Mouse (Mus musculus): ENCODE results near the gene Tmem151b. TPM values are rescaled to one million over a fixed set of nuclear protein-coding genes. Genes with fewer than 3 reads are reported as not detected.
A peak's percentile ranks its signal among the peaks of the same experiment; 100 is the strongest.

Gene Tmem151b
- polyA plus RNA-seq, 1 experiment from 2014 or later, result 8.3 TPM

DNA sequence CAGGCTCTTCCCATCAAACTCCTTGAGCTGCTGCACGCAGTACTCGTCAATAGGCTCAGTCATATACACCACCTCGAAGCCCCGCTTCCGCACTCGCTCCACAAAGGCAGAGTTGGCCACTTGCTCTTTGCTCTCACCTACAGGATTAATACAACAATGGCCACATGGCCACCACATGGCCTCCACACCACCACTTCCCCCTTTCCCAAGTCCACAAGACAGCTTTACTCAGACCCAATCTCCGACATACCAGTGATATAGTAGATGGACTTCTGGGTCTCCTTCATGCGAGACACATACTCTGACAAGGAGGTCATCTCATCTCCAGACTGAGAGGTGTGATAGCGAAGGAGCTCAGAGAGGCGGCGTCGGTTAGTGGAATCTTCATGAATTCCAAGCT is 19.5 kb upstream of the Tmem151b start:
- Histone ChIP-seq H3K27ac (replicated peaks) (no peak overlapping the region), H3K4me1 (peaks cover 58% of the 10 kb centered on the region), H3K36me3 (replicated peaks) (peaks cover 71% of the 10 kb centered on the region), H3K27me3 (replicated peaks; ENCODE audit: low read depth, poor library complexity, severe bottlenecking) (no peaks in the 10 kb centered on the region), H3K9me3 (no peaks in the 10 kb centered on the region), H3K4me3 (no peak overlapping the region)
- DNase-seq (ENCODE audit: low spot score), result peak; percentile 10
- 89% methylated on average over 12 of the region's 12 CpGs for WGBS

DNA sequence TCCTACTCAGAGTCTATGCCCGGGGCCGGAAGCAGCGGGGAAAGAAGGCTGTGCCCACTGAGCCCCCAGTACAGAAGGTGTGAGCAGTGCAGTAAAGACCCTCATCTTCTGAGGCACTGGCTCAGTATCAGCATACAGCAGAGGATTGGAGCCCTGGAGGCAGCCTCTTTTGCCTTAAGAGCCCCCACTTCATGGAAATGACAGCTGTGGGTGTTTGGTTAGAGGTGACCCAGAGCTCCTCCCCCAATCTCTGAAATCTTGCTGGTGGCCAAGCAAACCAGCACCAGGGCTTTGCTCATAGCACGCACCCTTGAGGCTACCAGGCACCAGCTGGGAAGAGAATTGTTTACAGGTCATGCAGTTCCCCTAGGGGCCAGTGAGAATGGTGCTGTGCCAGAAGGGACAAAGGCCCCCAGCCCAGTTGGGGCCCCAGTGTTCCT is 17.7 kb upstream of the Tmem151b start:
- H3K27ac ChIP-seq (replicated peaks), result no peak overlapping the region
- peaks cover 60% of the 10 kb centered on the region for H3K4me1 ChIP-seq
- H3K4me3 ChIP-seq, result peak overlapping the region; percentile 30
- peaks cover 71% of the 10 kb centered on the region for H3K36me3 ChIP-seq (replicated peaks)
- 32% methylated on average over 4 of the region's 4 CpGs for WGBS
- no peak for DNase-seq (ENCODE audit: low spot score)
- H3K9me3 ChIP-seq, result no peaks in the 10 kb centered on the region
- no peaks in the 10 kb centered on the region for H3K27me3 ChIP-seq (replicated peaks; ENCODE audit: low read depth, poor library complexity, severe bottlenecking)

DNA sequence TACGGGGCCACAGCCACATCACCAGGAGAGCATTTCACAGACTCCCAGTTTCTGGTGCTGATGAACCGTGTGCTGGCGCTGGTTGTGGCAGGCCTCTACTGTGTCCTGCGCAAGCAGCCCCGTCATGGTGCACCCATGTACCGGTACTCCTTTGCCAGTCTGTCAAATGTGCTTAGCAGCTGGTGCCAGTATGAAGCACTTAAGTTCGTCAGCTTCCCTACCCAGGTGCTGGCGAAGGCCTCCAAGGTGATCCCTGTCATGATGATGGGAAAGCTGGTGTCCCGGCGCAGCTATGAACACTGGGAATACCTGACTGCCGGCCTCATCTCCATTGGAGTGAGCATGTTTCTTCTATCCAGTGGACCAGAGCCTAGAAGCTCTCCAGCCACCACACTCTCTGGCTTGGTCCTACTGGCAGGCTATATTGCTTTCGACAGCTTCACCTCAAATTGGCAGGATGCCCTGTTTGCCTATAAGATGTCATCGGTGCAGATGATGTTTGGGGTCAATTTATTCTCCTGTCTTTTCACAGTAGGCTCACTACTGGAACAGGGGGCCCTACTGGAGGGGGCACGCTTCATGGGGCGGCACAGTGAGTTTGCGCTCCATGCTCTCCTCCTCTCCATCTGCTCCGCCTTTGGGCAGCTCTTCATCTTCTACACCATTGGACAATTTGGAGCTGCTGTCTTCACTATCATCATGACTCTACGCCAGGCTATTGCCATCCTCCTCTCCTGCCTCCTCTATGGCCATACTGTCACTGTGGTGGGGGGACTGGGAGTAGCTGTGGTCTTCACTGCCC is 17.1 kb upstream of the Tmem151b start:
- no peak overlapping the region for H3K27ac ChIP-seq (replicated peaks)
- H3K4me3 ChIP-seq, result peak overlapping the region; percentile 30
- H3K4me1 ChIP-seq, result peaks cover 56% of the 10 kb centered on the region
- no peaks in the 10 kb centered on the region for H3K9me3 ChIP-seq
- peak; percentile 44 for DNase-seq (ENCODE audit: low spot score)
- peaks cover 65% of the 10 kb centered on the region for H3K36me3 ChIP-seq (replicated peaks)
- 76% methylated on average over 18 of the region's 18 CpGs for WGBS
- H3K27me3 ChIP-seq (replicated peaks; ENCODE audit: low read depth, poor library complexity, severe bottlenecking), result no peaks in the 10 kb centered on the region

DNA sequence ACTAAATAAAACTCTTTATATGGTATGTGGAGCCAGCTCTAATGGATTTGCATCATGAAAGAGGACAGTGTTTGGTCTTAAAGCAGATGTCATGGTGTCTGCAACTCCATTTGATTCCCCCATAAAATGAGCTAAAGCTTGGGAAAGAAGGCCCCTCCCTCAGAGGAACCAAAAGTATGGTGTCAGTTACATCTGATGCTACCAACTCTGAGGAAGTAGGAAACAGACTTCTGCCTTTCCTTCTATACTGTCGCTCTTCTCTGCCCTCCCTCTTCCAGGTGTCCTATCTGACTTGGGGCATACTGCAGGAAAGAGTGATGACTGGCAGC is 16.5 kb upstream of the Tmem151b start:
- DNase-seq (ENCODE audit: low spot score), result no peak
- Histone ChIP-seq H3K4me3 (peak overlapping the region; percentile 6; the same call in 1 of the 2 replicates), H3K27me3 (replicated peaks; ENCODE audit: low read depth, poor library complexity, severe bottlenecking) (no peaks in the 10 kb centered on the region), H3K4me1 (peaks cover 51% of the 10 kb centered on the region), H3K27ac (replicated peaks) (no peak overlapping the region), H3K36me3 (replicated peaks) (peaks cover 59% of the 10 kb centered on the region), H3K9me3 (no peaks in the 10 kb centered on the region)
- WGBS, result 86% methylated on average over 1 of the region's 1 CpGs

DNA sequence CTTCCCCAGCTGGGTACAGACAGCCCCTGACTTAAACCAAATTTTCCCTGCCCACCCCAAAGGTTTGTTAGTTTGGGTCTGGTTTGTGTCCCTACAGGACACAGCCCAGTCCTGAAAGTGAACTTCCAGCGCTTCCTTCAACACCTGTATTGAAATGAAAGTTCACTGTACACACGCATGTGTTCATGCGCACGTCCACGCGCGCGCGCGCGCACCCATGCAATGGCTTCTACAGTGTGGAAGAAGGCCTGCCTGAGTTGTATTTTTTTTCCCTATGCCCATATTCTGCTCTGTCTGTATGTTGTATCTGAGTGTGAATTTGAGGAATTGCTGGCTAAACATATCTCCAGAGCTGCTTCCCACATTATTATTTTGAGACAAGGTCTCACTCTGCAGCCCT is 15.6 kb upstream of the Tmem151b start:
- H3K4me3 ChIP-seq, result peak overlapping the region; percentile 94
- WGBS, result 95% methylated on average over 11 of the region's 11 CpGs
- no peaks in the 10 kb centered on the region for H3K9me3 ChIP-seq
- DNase-seq (ENCODE audit: low spot score), result no peak
- no peaks in the 10 kb centered on the region for H3K27me3 ChIP-seq (replicated peaks; ENCODE audit: low read depth, poor library complexity, severe bottlenecking)
- H3K27ac ChIP-seq (replicated peaks), result peak overlapping the region; percentile 94
- peaks cover 54% of the 10 kb centered on the region for H3K36me3 ChIP-seq (replicated peaks)
- H3K4me1 ChIP-seq, result peaks cover 42% of the 10 kb centered on the region

DNA sequence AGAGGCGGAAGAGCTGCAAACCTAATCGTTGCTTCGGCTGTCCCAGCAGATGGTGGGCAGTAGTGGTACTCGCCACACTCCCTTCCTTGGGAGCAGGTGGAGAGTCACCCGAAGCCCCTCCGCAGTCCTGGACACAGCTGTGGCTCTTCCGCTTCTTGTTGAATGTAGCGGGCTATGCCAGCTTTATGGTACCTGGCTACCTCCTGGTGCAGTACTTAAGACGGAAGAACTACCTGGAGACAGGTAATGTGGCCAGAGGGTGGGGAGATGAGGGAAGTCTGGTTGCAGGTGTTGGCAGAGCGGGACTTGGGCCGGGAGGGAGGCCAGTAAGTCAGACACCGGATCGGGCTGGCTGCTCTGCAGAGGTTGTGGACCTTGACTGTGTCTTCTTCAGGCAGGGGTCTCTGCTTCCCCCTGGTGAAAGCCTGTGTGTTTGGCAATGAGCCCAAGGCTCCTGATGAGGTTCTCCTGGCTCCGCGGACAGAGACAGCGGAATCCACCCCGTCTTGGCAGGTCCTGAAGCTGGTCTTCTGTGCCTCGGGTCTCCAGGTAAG is 15.1 kb upstream of the Tmem151b start:
- Histone ChIP-seq H3K27ac (replicated peaks) (peak overlapping the region; percentile 94), H3K9me3 (no peaks in the 10 kb centered on the region), H3K4me3 (peak overlapping the region; percentile 94), H3K27me3 (replicated peaks; ENCODE audit: low read depth, poor library complexity, severe bottlenecking) (no peaks in the 10 kb centered on the region), H3K36me3 (replicated peaks) (peaks cover 49% of the 10 kb centered on the region), H3K4me1 (peaks cover 39% of the 10 kb centered on the region)
- 13% methylated on average over 18 of the region's 18 CpGs for WGBS
- DNase-seq (ENCODE audit: low spot score), result peak; percentile 43

DNA sequence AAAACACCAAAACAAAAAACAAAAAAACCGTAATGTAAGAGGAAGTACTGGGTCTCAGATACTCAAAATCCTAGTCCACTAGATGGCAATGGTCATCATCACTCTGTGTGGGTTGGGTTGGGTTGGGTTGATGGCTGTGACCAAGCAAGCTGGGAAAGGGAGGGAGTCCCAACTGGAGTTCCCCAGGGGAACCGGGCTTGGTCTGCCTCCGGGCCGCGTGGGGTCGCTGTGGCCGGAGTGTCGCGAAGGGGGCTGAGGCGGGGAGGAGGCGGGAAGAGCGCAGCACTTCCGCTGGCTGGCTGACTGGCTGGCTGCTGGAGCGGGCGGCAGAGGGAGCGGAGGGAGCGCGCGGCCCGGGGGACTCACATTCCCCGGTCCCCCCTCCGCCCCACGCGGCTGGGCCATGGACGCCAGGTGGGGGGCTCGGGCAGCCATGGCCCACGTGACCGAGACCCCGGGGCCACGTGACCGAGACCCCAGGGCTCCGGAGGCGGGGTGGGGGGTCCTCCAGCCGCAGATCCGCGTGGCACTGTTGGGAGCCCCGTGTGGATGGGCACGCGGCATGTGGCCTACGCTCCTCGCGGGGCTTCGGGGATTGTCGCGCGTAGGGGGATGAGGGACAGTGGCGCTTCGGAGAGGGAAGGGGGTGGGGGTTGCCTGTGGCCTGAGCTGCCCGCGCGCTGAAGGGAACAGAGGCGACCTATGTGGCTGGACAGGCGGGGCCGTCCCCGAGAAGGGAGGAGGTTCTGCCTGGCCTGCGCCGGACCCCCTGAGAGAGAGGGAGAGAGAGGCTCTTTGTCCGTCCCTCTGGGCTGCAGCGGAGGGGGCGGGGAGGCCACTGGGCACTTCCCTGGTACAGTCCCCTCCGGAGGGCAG is 14.4 kb upstream of the Tmem151b start, which contains the start of gene Slc35b2:
TSS of gene Slc35b2 (plus strand) at position 220 of the 876 bp plus-strand sequence.
- Histone ChIP-seq H3K36me3 (replicated peaks) (peaks cover 42% of the 10 kb centered on the region), H3K9me3 (no peaks in the 10 kb centered on the region), H3K27ac (replicated peaks) (peak within 1 kb of the TSS; percentile 94), H3K4me1 (peaks cover 40% of the 10 kb centered on the region), H3K4me3 (peak within 1 kb of the TSS; percentile 94), H3K27me3 (replicated peaks; ENCODE audit: low read depth, poor library complexity, severe bottlenecking) (0 out of 2 replicates have a peak, but pooled peaks cover 3% of the 10 kb centered on the region)
- DNase-seq (ENCODE audit: low spot score), result peak; percentile 94
- 2% methylated on average over 60 of the region's 61 CpGs for WGBS

DNA sequence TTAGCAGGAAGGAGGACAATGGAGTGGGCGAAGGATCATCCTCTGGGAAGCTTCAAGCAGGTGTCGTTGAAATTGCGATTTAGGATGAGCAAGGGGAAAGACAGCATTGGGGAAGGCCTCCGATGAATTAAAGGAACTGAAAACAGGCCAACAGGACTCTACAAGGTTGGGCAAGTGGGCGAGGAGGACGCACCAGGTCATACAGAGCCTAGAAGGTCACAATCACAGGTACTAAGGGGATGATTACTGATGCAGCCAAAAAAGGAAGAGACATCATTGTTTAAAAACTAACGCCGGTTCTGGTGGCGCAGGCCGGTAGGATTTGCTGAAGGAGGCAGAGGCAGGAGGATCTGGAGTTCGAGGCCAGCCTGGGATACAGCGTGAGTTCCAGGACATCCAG is 13.7 kb upstream of the Tmem151b start:
- no peak for DNase-seq (ENCODE audit: low spot score)

DNA sequence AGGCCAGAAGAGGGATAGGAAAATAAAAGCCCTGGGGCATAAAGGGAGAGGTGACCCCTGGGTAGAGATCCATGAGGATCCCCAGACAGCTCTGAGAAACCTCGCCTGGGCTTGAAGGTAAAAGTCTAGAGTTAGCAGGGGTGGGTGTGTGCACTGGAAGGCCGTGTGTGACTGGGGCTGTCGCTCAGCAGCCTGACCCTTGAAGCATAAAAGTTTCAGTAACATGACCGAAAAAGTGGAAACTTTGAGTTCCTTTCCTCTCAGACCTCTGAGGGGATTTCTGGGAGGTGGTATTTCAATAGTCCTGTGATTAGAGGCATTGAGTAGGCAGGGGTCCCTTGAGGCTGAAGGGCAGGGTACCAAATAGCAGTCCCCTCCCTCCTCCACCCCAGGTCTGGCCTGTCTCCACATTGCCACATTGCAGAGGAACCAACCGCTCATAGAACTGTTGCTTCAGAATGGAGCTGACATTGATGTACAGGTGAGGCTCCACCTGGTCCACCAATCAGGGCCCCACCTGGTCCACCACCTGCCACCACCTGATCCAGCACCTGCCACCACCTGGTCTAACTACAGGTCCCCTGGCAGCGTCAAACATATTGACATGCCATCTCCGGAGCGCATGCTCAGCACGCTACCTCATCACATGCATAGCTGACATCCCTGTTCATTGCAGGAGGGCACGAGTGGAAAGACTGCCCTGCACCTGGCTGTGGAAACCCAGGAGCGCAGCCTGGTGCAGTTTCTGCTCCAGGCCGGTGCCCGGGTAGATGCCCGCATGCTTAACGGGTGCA is 10.5 kb upstream of the Tmem151b start:
- peaks cover 28% of the 10 kb centered on the region for H3K27me3 ChIP-seq (replicated peaks; ENCODE audit: low read depth, poor library complexity, severe bottlenecking)
- H3K36me3 ChIP-seq (replicated peaks), result peaks cover 4% of the 10 kb centered on the region; the same call in 1 of the 2 replicates
- H3K4me1 ChIP-seq, result peaks cover 53% of the 10 kb centered on the region
- H3K9me3 ChIP-seq, result no peaks in the 10 kb centered on the region
- DNase-seq (ENCODE audit: low spot score), result no peak
- no peak overlapping the region for H3K4me3 ChIP-seq
- WGBS, result 88% methylated on average over 15 of the region's 15 CpGs
- no peak overlapping the region for H3K27ac ChIP-seq (replicated peaks)

More for the DNA sequence above, 13.7 kb upstream of the Tmem151b start:
- Histone ChIP-seq H3K4me1 (peaks cover 46% of the 10 kb centered on the region), H3K4me3 (peak overlapping the region; percentile 94; the same call in 1 of the 2 replicates), H3K9me3 (no peaks in the 10 kb centered on the region), H3K27ac (replicated peaks) (no peak overlapping the region), H3K36me3 (replicated peaks) (peaks cover 35% of the 10 kb centered on the region), H3K27me3 (replicated peaks; ENCODE audit: low read depth, poor library complexity, severe bottlenecking) (0 out of 2 replicates have a peak, but pooled peaks cover 3% of the 10 kb centered on the region)
- WGBS, result 74% methylated on average over 12 of the region's 12 CpGs

DNA sequence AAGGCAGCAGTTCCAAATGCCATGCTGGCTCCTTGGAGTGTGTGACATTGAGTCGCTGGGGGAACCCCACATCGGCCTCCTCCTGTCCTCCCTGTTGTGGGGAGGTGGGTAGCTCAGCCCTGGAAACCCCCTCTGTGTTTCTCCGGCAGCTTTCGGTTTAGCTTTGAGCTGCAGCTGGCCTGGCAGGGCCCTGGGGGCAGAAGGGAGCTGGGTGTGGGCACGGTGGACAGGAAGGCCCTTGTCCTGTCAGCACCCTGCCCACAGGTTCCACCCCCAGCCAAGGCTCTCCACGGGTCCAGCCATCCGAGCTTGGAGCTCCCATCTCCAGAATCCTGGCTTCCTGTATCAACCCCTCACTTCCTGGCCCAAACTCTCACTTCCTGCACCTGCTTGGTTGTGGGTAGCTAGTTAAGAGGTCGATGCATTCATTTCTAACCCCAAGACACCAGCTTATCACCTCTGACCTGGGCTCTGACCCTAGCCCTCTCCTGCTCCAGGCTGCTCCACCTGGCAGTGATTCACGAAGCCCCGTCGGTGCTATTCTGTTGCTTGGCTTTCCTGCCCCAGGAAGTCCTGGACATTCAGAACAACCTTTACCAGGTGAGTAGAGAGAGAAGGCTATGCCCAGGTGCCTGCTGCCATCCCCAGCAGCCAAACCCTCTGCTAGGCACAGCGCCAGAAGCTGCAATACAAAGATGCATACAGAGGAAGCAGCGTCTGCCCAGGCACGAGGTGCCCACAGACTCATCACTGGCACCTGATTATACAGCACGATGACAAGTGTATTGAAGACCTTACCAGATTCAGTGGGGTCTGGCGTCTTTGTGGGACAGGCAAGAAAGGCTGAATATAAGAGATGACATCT is 8.8 kb upstream of the Tmem151b start:
- peak overlapping the region; percentile 79; the same call in 1 of the 2 replicates for H3K4me3 ChIP-seq
- WGBS, result 53% methylated on average over 16 of the region's 16 CpGs
- no peak for DNase-seq (ENCODE audit: low spot score)
- peaks cover 32% of the 10 kb centered on the region for H3K27me3 ChIP-seq (replicated peaks; ENCODE audit: low read depth, poor library complexity, severe bottlenecking)
- peaks cover 4% of the 10 kb centered on the region; the same call in 1 of the 2 replicates for H3K36me3 ChIP-seq (replicated peaks)
- no peaks in the 10 kb centered on the region for H3K9me3 ChIP-seq
- H3K4me1 ChIP-seq, result peaks cover 43% of the 10 kb centered on the region
- 0 out of 2 replicates have a peak overlapping the region, but pooled peaks have one; percentile 37 for H3K27ac ChIP-seq (replicated peaks)

DNA sequence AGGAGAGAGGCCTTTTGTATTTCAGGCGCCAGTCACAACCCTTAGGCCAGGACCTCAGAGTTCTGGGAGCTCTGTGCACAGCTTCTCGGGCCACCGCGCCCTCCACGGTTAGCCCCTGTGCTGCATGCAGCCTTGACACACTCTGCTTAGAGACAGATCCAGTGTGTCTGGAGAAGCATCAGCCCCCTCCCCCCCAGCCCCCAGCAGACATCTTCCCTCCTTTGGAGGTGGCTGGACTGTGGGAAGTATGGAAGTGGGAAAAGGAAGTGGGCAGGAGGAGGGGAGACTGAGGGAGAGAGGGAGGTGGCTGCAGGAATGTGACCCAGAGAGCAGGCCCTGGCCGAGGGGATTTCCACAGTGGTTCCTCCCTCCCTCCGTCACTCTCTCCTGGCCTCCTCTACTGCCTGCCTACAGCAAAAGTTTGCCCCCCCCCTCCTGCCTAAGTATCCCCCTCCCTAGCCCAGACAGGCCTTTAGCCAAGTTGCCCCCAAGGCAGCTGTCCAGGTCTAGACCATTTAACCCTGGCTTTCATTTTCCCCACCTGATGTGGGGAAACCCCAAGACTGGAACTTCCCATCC is 7.9 kb upstream of the Tmem151b start:
- Histone ChIP-seq H3K4me3 (peak overlapping the region; percentile 79; the same call in 1 of the 2 replicates), H3K36me3 (replicated peaks) (peaks cover 4% of the 10 kb centered on the region; the same call in 1 of the 2 replicates)

More for the DNA sequence above, 7.9 kb upstream of the Tmem151b start:
- Histone ChIP-seq H3K9me3 (no peaks in the 10 kb centered on the region), H3K4me1 (peaks cover 43% of the 10 kb centered on the region), H3K27me3 (replicated peaks; ENCODE audit: low read depth, poor library complexity, severe bottlenecking) (peaks cover 37% of the 10 kb centered on the region), H3K27ac (replicated peaks) (no peak overlapping the region)
- 53% methylated on average over 7 of the region's 7 CpGs for WGBS
- no peak for DNase-seq (ENCODE audit: low spot score)

All from embryonic facial prominence, embryonic 10.5 days (tissue).